Mouse (Mus musculus): ENCODE data around the gene Pou6f2.
A peak's percentile ranks its signal among the peaks of the same experiment; 100 is the strongest.

- TF ChIP-seq POLR2A (IDR thresholded peaks at IDR 0.05; ENCODE audit: low read depth, low read length): no peak
- TF ChIP-seq CTCF (IDR thresholded peaks at IDR 0.05; ENCODE audit: borderline replicate concordance, insufficient read depth, low read length): peak; percentile 54; the same call in 1 of the 2 replicates
Measured at GRCm38 (mm10) chr13:18124368-18124767, 273.1 kb downstream of the Pou6f2 start.
